Mouse (Mus musculus) naive thymus-derived CD4-positive, alpha-beta T cell, adult 5 months (primary cell): ENCODE measurements around the gene Nop9. TPM values are rescaled to one million over a fixed set of nuclear protein-coding genes. Genes with fewer than 3 reads are reported as not detected.

Experiments used
- polyA plus RNA-seq: library from polyadenylated mRNA; unstranded; fragments of 100-300 nt; shearing (Covaris generic); gene quantifications from one replicate; pipeline ENCODE4 v1.2.1, GENCODE M21; 2017

Gene Nop9
- 35.8 TPM for polyA plus RNA-seq

DNA sequence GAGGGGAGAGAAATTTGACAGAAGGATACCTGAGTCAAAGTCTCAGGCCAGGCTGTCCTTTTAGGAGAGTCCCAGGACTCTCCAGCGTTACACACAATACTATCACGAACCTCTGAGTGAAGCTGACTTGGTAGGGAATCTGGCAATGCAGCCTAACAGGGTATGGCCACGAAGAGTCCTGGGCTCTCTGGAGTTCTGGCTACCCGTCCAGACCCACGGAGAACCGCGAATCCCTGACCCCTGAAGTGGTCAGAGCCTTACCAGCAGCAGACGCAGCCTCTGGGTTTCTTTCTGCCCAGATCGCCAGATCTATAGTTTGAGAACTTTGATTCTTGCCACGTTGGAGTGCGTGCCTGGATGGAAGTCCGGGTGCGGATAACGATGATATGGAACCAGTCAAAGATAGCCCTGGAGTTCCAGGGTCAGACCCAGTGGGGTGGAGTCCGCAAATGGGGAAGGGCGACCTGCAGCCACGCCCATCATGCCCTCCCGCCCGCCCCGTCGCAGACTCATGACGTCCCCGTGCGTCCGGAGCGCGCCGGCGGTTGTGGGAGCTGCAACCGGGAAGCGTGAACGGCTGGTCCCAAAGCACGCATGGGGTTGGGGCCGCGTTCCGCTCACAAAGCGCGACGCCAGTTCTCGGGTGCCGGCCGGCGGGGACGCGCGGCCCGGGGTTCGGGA is at the start of gene Nop9, which contains the start of gene Dhrs1:
Nop9 (plus strand) TSS at position 514 of the 681 bp plus-strand sequence.
Dhrs1 (minus strand) TSS at position 511 of the 681 bp plus-strand sequence.

DNA sequence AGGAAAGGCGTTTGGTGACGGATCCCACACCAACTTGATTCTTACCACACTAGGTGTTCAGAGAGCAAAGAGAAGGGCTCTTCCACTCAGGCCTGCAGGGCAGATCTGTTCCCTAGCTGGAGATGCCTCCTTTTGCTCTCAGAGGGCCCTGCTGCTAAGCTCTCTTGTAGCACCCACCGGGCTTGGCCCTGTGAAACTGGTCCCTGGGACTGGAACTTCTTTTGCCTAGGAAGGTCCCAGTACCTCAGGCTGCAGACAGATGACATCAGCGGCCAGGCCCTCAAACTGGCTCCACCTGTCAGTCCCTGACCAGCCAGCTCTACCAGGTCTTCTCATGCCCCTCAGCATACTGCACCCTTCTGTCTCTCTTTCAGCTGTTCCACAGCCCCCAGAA is 31.8 kb upstream of the Nop9 start, which contains the start of gene Tgm1:
Tgm1 (minus strand) TSS at position 198 of the 394 bp plus-strand sequence.

DNA sequence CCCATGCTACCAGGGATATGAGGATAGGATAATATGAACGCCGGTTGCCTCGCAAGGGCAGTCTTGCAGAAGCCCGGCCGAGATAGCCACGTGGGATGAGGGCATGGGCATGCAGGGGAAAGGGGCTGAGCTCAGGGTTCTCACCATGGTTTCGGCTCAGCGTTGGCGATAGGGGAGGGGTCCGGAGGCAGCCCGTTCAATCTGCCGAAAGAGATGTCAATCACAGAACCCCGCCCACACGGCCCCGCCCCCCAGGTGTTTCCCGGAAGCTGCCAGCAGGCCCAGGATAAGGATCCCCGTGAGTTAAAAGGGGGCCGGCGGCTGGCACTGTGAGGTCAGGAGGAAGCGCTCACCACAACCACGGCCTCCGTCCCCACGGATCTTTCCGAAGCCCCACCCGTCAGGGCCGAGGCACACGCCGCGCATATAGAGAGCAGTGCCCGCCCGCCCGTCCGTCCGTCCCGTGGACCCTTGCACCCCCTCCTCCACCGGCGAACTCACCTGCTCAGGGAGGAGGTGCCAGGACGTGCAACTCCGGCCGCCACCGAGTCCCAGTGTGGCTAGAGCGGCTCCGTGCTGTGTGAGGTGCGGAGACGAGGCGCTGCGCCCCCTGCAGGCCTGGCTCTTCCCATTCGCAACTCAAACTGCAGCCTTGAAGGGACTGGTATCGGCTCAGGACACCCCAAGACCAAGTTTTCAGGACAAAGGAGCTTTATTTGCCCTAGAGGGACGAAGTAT is 23.6 kb upstream of the Nop9 start, which contains the start of gene Rabggta:
Rabggta (minus strand) TSS at position 564 of the 738 bp plus-strand sequence.

DNA sequence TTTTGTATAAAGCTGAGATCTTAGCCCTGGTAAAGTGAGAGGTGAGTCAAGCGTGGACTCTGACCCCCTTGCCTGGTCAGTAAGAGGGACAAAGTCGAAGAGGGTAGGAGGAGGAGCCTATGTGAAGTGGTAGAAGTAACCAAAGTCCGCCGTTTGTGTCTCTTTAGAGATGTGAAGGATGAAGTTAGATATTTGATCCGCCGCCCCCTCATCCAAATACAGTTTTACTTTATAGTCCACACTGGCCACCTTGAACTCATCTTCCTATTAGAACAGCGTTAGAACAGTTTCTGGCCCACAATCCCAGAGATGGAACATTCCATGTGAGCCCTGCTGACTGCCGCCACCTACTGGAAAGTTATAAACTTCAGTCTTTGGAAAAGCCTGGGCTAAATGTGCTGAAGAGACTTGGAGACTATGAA is 12.9 kb downstream of the Nop9 start, which contains the start of gene Cideb:
Cideb (minus strand) TSS at position 96 of the 422 bp plus-strand sequence.

DNA sequence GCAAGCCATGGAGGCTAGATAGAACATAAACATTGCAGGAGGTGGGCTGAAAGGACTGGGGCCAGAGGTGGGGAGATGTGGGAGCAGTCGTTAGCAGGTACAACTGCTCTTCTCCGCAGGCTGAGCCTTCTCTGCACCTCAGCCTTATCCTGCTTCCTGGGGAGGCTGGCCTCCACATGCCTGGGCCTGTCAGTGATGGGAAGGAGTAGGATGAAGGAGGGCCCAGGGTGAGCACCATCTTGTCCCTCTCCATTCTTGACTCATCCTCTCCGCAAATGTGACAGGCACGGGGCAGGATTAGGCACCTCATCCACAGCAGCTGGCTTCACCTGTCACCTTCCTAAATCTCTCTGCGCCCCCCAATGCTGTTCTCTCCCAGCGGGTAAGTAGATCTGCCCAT is 15.7 kb downstream of the Nop9 start, which contains the start of gene Ltb4r2:
Ltb4r2 (plus strand) TSS at position 266 of the 400 bp plus-strand sequence.

DNA sequence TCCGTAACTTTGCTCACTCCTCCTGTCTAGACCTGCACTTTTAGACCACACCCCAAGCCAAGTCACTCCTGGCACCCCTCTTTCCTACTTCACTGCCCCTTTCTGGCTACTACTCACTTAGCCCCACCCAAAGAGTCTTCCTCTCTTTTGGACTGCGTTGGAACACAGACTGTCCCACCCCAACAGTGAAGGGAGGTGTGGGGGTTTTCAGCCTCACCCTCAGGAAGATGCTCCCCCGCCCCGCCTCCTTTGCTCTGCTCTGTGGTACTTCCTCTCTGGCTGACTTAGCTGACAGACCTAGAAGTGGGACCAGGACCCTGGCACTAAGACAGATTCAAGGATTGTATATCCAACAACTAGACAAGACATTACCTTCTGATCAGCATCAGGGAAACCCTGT is 20.2 kb downstream of the Nop9 start, which contains the start of gene Ltb4r1:
Ltb4r1 (plus strand) TSS at position 267 of the 400 bp plus-strand sequence.

DNA sequence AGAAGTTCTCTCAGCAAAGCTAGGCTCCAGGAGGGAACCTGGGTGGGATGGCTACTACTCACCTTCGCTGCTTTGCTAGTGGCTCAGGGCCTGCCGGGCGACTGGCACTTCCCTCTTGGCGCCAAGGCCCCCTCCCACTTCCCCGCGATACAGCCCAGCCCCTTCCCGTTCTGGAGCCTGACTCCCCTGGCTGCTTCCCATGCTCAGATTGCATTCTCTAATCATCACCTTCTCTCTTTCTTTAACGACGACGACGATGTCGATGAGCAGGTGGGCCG is 38.4 kb downstream of the Nop9 start, which contains the start of gene Adcy4:
Adcy4 (minus strand) TSS at position 138 of the 278 bp plus-strand sequence.

DNA sequence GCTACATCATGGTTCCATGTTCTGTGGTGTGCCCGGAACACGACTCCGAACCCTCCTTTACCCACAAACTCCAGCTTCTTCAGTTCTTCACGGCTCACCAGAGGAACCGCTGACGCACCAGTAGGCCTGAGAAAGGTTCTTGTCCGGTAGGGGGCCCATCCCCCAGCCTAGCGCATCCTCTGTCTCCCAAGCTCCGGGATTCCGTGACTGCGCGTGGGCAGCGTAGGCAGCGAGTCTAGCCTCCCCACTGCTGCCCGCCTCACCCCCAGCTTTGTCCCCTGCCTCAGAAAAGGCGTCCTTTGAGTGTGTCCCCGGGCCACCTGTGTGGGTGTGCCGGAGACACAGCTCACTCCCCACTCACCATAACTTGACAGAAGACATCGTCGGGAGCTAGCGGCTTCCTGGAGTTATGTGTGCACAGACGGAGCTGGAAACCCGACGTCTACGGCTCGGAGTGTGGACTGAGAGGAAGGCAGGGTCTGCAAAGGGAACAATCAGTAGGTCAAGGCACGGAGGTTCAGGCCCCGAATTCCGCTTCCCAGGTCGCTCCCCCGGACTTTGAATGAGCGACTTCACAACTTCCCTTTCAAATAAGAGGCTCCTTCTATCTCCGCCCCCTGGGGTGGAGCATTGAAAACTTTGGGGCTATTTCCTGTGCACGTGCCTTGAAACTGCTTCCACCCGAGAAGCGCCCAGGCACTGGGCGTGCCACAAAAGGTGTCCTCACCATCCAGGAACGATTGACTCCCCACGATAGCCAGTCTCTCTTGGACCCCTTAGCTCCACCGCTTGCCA is 43.0 kb downstream of the Nop9 start, which contains the start of gene Ripk3:
Ripk3 (minus strand) TSS at position 610 of the 795 bp plus-strand sequence.

Other genes with a start within 250 kb of the Nop9 start
- not detected for gene Cpne6, start 235.2 kb upstream of the Nop9 start, polyA plus RNA-seq
- not detected for gene Nrl, start 220.7 kb upstream of the Nop9 start, polyA plus RNA-seq
- gene Pck2, start 205.4 kb upstream of the Nop9 start, polyA plus RNA-seq: 15.0 TPM
- 135 TPM for gene Dcaf11, start 185.7 kb upstream of the Nop9 start, polyA plus RNA-seq
- gene A730061H03Rik, start 185.3 kb upstream of the Nop9 start, polyA plus RNA-seq: 7.1 TPM
- not detected for gene Fitm1, start 170.1 kb upstream of the Nop9 start, polyA plus RNA-seq
- 681 TPM for gene Psme1, start 167.6 kb upstream of the Nop9 start, polyA plus RNA-seq
- gene Emc9, start 160.4 kb upstream of the Nop9 start, polyA plus RNA-seq: 30.4 TPM
- 378 TPM for gene Psme2, start 154.6 kb upstream of the Nop9 start, polyA plus RNA-seq
- gene Rnf31, start 154.0 kb upstream of the Nop9 start, polyA plus RNA-seq: 45.9 TPM
- 142 TPM for gene Irf9, start 142.1 kb upstream of the Nop9 start, polyA plus RNA-seq
- 1.1 TPM for gene Rec8, start 127.7 kb upstream of the Nop9 start, polyA plus RNA-seq
- gene Ipo4, start 109.7 kb upstream of the Nop9 start, polyA plus RNA-seq: 55.1 TPM
- gene Gm49378, start 107.8 kb upstream of the Nop9 start, polyA plus RNA-seq: 0.66 TPM
- gene Tm9sf1, start 101.9 kb upstream of the Nop9 start, polyA plus RNA-seq: 58.5 TPM
- 1.1 TPM for gene Tssk4, start 95.5 kb upstream of the Nop9 start, polyA plus RNA-seq
- 65.6 TPM for gene Mdp1, start 85.2 kb upstream of the Nop9 start, polyA plus RNA-seq
- gene Gmpr2, start 73.8 kb upstream of the Nop9 start, polyA plus RNA-seq: 34.7 TPM
- gene Nedd8, start 73.6 kb upstream of the Nop9 start, polyA plus RNA-seq: 214 TPM
- 156 TPM for gene Tinf2, start 63.9 kb upstream of the Nop9 start, polyA plus RNA-seq
- gene Tgm1, start 31.8 kb upstream of the Nop9 start, polyA plus RNA-seq: not detected
- gene Rabggta, start 23.4 kb upstream of the Nop9 start, polyA plus RNA-seq: 109 TPM
- 18.4 TPM for gene Dhrs1, start within 50 bp of the Nop9 start, polyA plus RNA-seq
- not detected for gene Cideb, start 12.8 kb downstream of the Nop9 start, polyA plus RNA-seq
- not detected for gene Ltb4r2, start 15.7 kb downstream of the Nop9 start, polyA plus RNA-seq
- gene Ltb4r1, start 20.3 kb downstream of the Nop9 start, polyA plus RNA-seq: not detected
- gene Adcy4, start 38.4 kb downstream of the Nop9 start, polyA plus RNA-seq: not detected
- gene Ripk3, start 43.2 kb downstream of the Nop9 start, polyA plus RNA-seq: 61.2 TPM
- not detected for gene Nfatc4, start 77.5 kb downstream of the Nop9 start, polyA plus RNA-seq
- 0.06 TPM for gene Nynrin, start 108.3 kb downstream of the Nop9 start, polyA plus RNA-seq
- gene Cbln3, start 138.7 kb downstream of the Nop9 start, polyA plus RNA-seq: 0.07 TPM
- gene Khnyn, start 139.3 kb downstream of the Nop9 start, polyA plus RNA-seq: 64.5 TPM
- 40.2 TPM for gene Sdr39u1, start 154.6 kb downstream of the Nop9 start, polyA plus RNA-seq
- not detected for gene Cma1, start 199.0 kb downstream of the Nop9 start, polyA plus RNA-seq
- gene Cma2, start 205.3 kb downstream of the Nop9 start, polyA plus RNA-seq: not detected